Mouse (Mus musculus) G1E-ER4 (cell line): Measurements from ENCODE around the gene Sesn2. TPM values are rescaled to one million over a fixed set of nuclear protein-coding genes. Genes with fewer than 3 reads are reported as not detected.

Experiments
- GATA1 ChIP-seq: IDR thresholded peaks from one replicate; pipeline ENCODE4 v1.8.0; 2012; ENCODE audit warnings: low read length, inconsistent platforms
- polyA plus RNA-seq: library from polyadenylated mRNA; stranded (reverse); fragments of >175 nt; gene quantifications from 2 replicates; pipeline ENCODE4 v1.2.3, GENCODE M21; 2012

Gene Sesn2
- polyA plus RNA-seq, 1 experiment = 21.3 TPM

GRCm38 (mm10) chr4:132463430-132464254, 46.7 kb downstream of the Sesn2 start, which contains the start of gene Med18:
TSS of gene Med18 (minus strand) at chr4:132463921.
- no peak for TF ChIP-seq GATA1

- TF ChIP-seq GATA1 = no peak
Observed at GRCm38 (mm10) chr4:132462836-132463235, 47.5 kb downstream of the Sesn2 start.

- TF ChIP-seq GATA1 = no peak
Observed at GRCm38 (mm10) chr4:132460225-132460624, 50.1 kb downstream of the Sesn2 start.

- no peak for TF ChIP-seq GATA1
Observed at GRCm38 (mm10) chr4:132455561-132455960, 54.7 kb downstream of the Sesn2 start.

- TF ChIP-seq GATA1 = no peak
Observed at GRCm38 (mm10) chr4:132455146-132455545, 55.2 kb downstream of the Sesn2 start.

- TF ChIP-seq GATA1 = no peak
Observed at GRCm38 (mm10) chr4:132454216-132454615, 56.1 kb downstream of the Sesn2 start.

GRCm38 (mm10) chr4:132449778-132450177, 60.5 kb downstream of the Sesn2 start:
- TF ChIP-seq GATA1 = no peak

- TF ChIP-seq GATA1 = no peak
Observed at GRCm38 (mm10) chr4:132446105-132446504, 64.2 kb downstream of the Sesn2 start.

- no peak for TF ChIP-seq GATA1
Observed at GRCm38 (mm10) chr4:132444516-132444915, 65.8 kb downstream of the Sesn2 start.

Other genes starting within 250 kb of the Sesn2 start
- 10.3 and 20.1 TPM in 2 replicates for gene Gmeb1, start 248.9 kb downstream of the Sesn2 start, polyA plus RNA-seq
- gene Taf12, start 236.1 kb downstream of the Sesn2 start, polyA plus RNA-seq = 5.8 and 22.4 TPM in 2 replicates
- 0.55 and 0.68 TPM in 2 replicates for gene Rab42, start 207.1 kb downstream of the Sesn2 start, polyA plus RNA-seq
- 54.1 and 103 TPM in 2 replicates for gene Trnau1ap, start 181.0 kb downstream of the Sesn2 start, polyA plus RNA-seq
- 96.0 and 97.3 TPM in 2 replicates for gene Rcc1, start 156.9 kb downstream of the Sesn2 start, polyA plus RNA-seq
- 17.5 and 22.6 TPM in 2 replicates for gene Phactr4, start 88.0 kb downstream of the Sesn2 start, polyA plus RNA-seq
- gene Med18, start 46.6 kb downstream of the Sesn2 start, polyA plus RNA-seq = 7.3 and 9.1 TPM in 2 replicates
- gene Atpif1, start 23.2 kb upstream of the Sesn2 start, polyA plus RNA-seq = 178 and 267 TPM in 2 replicates
- gene Dnajc8, start 25.0 kb upstream of the Sesn2 start, polyA plus RNA-seq = 73.7 and 340 TPM in 2 replicates
- gene Ptafr, start 53.6 kb upstream of the Sesn2 start, polyA plus RNA-seq = not detected in 2 replicates
- gene Eya3, start 128.5 kb upstream of the Sesn2 start, polyA plus RNA-seq = 2.4 and 3.3 TPM in 2 replicates
- gene Xkr8, start 222.0 kb upstream of the Sesn2 start, polyA plus RNA-seq = 0.70 and 0.84 TPM in 2 replicates
- 0.08 TPM in 2 replicates for gene Smpdl3b, start 246.8 kb upstream of the Sesn2 start, polyA plus RNA-seq